Mouse (Mus musculus) liver, postnatal 0 days (tissue): ENCODE results near the gene Max. TPM values are rescaled to one million over a fixed set of nuclear protein-coding genes. Genes with fewer than 3 reads are reported as not detected.

Experiments
- ATAC-seq: fragments of 200-750 bp; cut with Nextera tagmentation; 2 replicates; pipeline ENCODE4 v1.8.0; 2017; ENCODE audit warnings: mild to moderate bottlenecking, moderate library complexity
- DNase-seq: peaks from one replicate; pipeline ENCODE4 v3.0.0-alpha.2; 2016
- H3K27ac ChIP-seq: fragments of 300-500 bp; sonication (generic); 2 replicates; pipeline ENCODE4 v1.5.1; 2014; ENCODE audit warnings: antibody characterized with exemption, moderate library complexity, mild to moderate bottlenecking, low read depth
- H3K27me3 ChIP-seq: fragments of 300-500 bp; sonication (generic); 2 replicates; pipeline ENCODE4 v1.6.1; 2014; ENCODE audit warnings: low read length, control low read depth, mixed read lengths; ENCODE audit not compliant: insufficient read depth
- H3K36me3 ChIP-seq: fragments of 300-500 bp; sonication (generic); replicated peaks from 2 replicates; pipeline ENCODE4 v1.6.1; 2014; ENCODE audit warnings: mild to moderate bottlenecking, control low read depth, low read length, moderate library complexity, mixed read lengths; ENCODE audit not compliant: insufficient read depth
- H3K4me1 ChIP-seq: fragments of 300-500 bp; sonication (generic); 2 replicates; pipeline ENCODE4 v1.6.1; 2014; ENCODE audit warnings: antibody characterized with exemption, mild to moderate bottlenecking, control low read depth; ENCODE audit not compliant: insufficient read depth
- H3K4me2 ChIP-seq: fragments of 300-500 bp; sonication (generic); 2 replicates; pipeline ENCODE4 v1.6.1; 2014; ENCODE audit warnings: low read depth, mild to moderate bottlenecking, low read length, moderate library complexity, mixed read lengths
- H3K4me3 ChIP-seq: fragments of 300-500 bp; sonication (generic); 2 replicates; pipeline ENCODE4 v1.5.1; 2014; ENCODE audit warnings: low read depth, low read length
- H3K9ac ChIP-seq: fragments of 300-500 bp; sonication (generic); replicated peaks from 2 replicates; pipeline ENCODE4 v1.6.1; 2014; ENCODE audit warnings: mild to moderate bottlenecking, moderate library complexity
- H3K9me3 ChIP-seq: fragments of 300-500 bp; sonication (generic); 2 replicates; pipeline ENCODE4 v1.6.1; 2016; ENCODE audit warnings: mild to moderate bottlenecking, control low read depth, low read length, mixed read lengths
- CTCF ChIP-seq: sonication (generic); IDR thresholded peaks from 2 replicates; pipeline ENCODE4 v1.5.1; 2016; ENCODE audit warnings: antibody characterized with exemption, low read depth
- EP300 ChIP-seq: IDR thresholded peaks from 2 replicates; pipeline ENCODE4 v1.6.1; 2016; ENCODE audit warnings: antibody characterized with exemption, low read depth, mild to moderate bottlenecking
- WGBS: fragments of 180-500 bp; shearing (Covaris S2); extraction: QIAGEN DNeasy Blood & Tissue Kit; methylation state at CpG from one replicate; pipeline ENCODE4 v1.1.7; 2014; ENCODE audit not compliant: insufficient replicate concordance; 5-methylcytosine and 5-hydroxymethylcytosine counted together
- polyA plus RNA-seq: library from polyadenylated mRNA; unstranded; fragments of >200 nt; fragmentation: Nextera tagmentation; extraction: Ambion mirVana; gene quantifications from 2 replicates; pipeline ENCODE4 v1.2.1, GENCODE M21; 2015

Max gene
- polyA plus RNA-seq, 1 experiment from 2014 or later = 7.1 TPM

GRCm38 (mm10) chr12:76948185-76948584 lies 13.8 kb downstream of the Max start:
- WGBS = 87% methylated on average over 2 of the region's 2 CpGs
- TF ChIP-seq EP300 (no peak), CTCF (no peak)
- Histone ChIP-seq H3K4me3 (no peak overlapping the region), H3K36me3 (peaks cover 88% of the 10 kb centered on the region), H3K27me3 (no peaks in the 10 kb centered on the region), H3K27ac (0 out of 2 replicates have a peak overlapping the region, but pooled peaks have one; percentile 2), H3K9ac (no peak overlapping the region; the same call in 1 of the 2 replicates), H3K4me2 (no peak overlapping the region), H3K4me1 (peaks cover 17% of the 10 kb centered on the region), H3K9me3 (no peaks in the 10 kb centered on the region)
- DNase-seq = no peak
- ATAC-seq = no peak

- Histone ChIP-seq H3K4me1 (peaks cover 20% of the 10 kb centered on the region), H3K4me3 (no peak overlapping the region), H3K9me3 (no peaks in the 10 kb centered on the region), H3K36me3 (peaks cover 88% of the 10 kb centered on the region), H3K4me2 (no peak overlapping the region), H3K27ac (no peak overlapping the region), H3K9ac (no peak overlapping the region), H3K27me3 (no peaks in the 10 kb centered on the region)
- no peak for DNase-seq
- 62% methylated on average over 3 of the region's 3 CpGs for WGBS
- peak; percentile 20; the same call in 1 of the 2 replicates for ATAC-seq
- no peak for TF ChIP-seq EP300
- no peak for TF ChIP-seq CTCF
Observed at GRCm38 (mm10) chr12:76947487-76947886, 14.5 kb downstream of the Max start.

GRCm38 (mm10) chr12:76943466-76943865 lies 18.5 kb downstream of the Max start:
- Histone ChIP-seq H3K27ac (no peak overlapping the region), H3K9me3 (no peaks in the 10 kb centered on the region), H3K27me3 (no peaks in the 10 kb centered on the region), H3K4me2 (no peak overlapping the region), H3K36me3 (peaks cover 85% of the 10 kb centered on the region), H3K9ac (no peak overlapping the region), H3K4me1 (peaks cover 25% of the 10 kb centered on the region), H3K4me3 (no peak overlapping the region)
- TF ChIP-seq CTCF = no peak
- TF ChIP-seq EP300 = no peak
- WGBS = 80% methylated on average over 6 of the region's 6 CpGs
- no peak for DNase-seq
- ATAC-seq = no peak

GRCm38 (mm10) chr12:76943046-76943445 lies 19.0 kb downstream of the Max start:
- peaks cover 85% of the 10 kb centered on the region for H3K36me3 ChIP-seq
- peaks cover 25% of the 10 kb centered on the region for H3K4me1 ChIP-seq
- H3K9ac ChIP-seq = no peak overlapping the region
- H3K27ac ChIP-seq = 0 out of 2 replicates have a peak overlapping the region, but pooled peaks have one; percentile 30
- no peak for TF ChIP-seq CTCF
- no peak for TF ChIP-seq EP300
- H3K4me2 ChIP-seq = no peak overlapping the region
- no peaks in the 10 kb centered on the region for H3K9me3 ChIP-seq
- ATAC-seq = no peak
- no peaks in the 10 kb centered on the region for H3K27me3 ChIP-seq
- no peak overlapping the region for H3K4me3 ChIP-seq
- WGBS = 49% methylated on average over 3 of the region's 3 CpGs
- no peak for DNase-seq

- Histone ChIP-seq H3K4me1 (peaks cover 19% of the 10 kb centered on the region), H3K27me3 (no peaks in the 10 kb centered on the region), H3K27ac (0 out of 2 replicates have a peak overlapping the region, but pooled peaks have one; percentile 30), H3K36me3 (peaks cover 81% of the 10 kb centered on the region), H3K4me3 (no peak overlapping the region), H3K9ac (no peak overlapping the region), H3K9me3 (no peaks in the 10 kb centered on the region), H3K4me2 (no peak overlapping the region)
- TF ChIP-seq CTCF (no peak), EP300 (no peak)
- DNase-seq (no peak), ATAC-seq (no peak)
- 83% methylated on average over 2 of the region's 2 CpGs for WGBS
Observed at GRCm38 (mm10) chr12:76942476-76942875, 19.5 kb downstream of the Max start.

- 0 out of 2 replicates have a peak overlapping the region, but pooled peaks have one; percentile 5 for H3K4me2 ChIP-seq
- H3K4me1 ChIP-seq = peaks cover 17% of the 10 kb centered on the region
- 30% methylated on average over 2 of the region's 2 CpGs for WGBS
- peak; percentile 79; the same call in 1 of the 2 replicates for TF ChIP-seq EP300
- no peak for TF ChIP-seq CTCF
- peaks cover 84% of the 10 kb centered on the region for H3K36me3 ChIP-seq
- H3K27ac ChIP-seq = 0 out of 2 replicates have a peak overlapping the region, but pooled peaks have one; percentile 23
- ATAC-seq (peak; percentile 77), DNase-seq (no peak)
- H3K4me3 ChIP-seq = no peak overlapping the region
- H3K9me3 ChIP-seq = no peaks in the 10 kb centered on the region
- no peaks in the 10 kb centered on the region for H3K27me3 ChIP-seq
- H3K9ac ChIP-seq = no peak overlapping the region
Observed at GRCm38 (mm10) chr12:76941524-76941923, 20.5 kb downstream of the Max start.
